Mouse (Mus musculus): ENCODE results near the gene Tepp. TPM values are rescaled to one million over a fixed set of nuclear protein-coding genes. Genes with fewer than 3 reads are reported as not detected.
A peak's percentile ranks its signal among the peaks of the same experiment; 100 is the strongest.

Tepp gene
- polyA plus RNA-seq, 1 experiment from 2014 or later = not detected

DNA sequence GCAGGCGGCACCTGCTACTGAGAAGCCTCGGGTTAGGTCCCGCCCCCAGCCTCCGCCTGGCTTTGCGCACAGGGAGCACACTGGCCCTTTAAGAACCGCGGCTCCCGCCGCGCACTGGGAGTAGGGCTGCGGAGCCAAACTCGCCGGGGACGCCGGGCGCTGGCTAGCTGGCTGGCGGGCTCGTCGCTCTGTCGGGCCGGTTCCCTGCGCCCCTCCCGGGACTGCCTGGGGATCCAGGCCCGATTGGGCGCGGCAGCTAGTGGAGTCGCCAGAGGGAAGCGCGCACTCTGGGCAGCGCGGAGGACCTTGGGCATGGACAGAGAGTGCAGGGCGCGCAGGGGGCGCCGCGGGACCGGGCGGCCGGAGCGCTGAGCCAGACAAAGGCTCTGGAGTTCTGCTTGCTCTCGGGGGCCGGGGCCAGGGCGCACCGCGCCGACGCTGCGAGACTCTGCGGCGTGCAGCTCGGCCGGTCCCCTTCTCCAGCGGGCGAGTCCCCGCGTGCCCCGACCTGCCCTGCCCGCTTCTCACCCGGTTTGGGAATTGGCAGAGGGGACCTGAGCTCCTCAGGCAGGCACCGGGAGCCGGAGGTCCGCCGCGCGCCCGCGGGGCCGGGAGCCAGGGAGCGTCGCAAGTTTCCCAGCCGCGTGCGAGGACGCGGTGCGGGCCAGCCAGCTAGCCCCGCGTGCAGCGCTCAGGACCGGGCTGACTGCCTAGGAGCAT lies 41.9 kb downstream of the Tepp start, which contains the start of gene Mmp15:
Gene Mmp15, plus strand, starts transcription at position 118 of the 720 bp plus-strand sequence.
- Histone ChIP-seq H3K27me3 (replicated peaks) (peaks cover 90% of the 10 kb centered on the region), H3K27ac (no peak within 1 kb of the TSS)
- 1% methylated on average over 80 of the region's 80 CpGs for WGBS (ENCODE audit: insufficient replicate concordance)

DNA sequence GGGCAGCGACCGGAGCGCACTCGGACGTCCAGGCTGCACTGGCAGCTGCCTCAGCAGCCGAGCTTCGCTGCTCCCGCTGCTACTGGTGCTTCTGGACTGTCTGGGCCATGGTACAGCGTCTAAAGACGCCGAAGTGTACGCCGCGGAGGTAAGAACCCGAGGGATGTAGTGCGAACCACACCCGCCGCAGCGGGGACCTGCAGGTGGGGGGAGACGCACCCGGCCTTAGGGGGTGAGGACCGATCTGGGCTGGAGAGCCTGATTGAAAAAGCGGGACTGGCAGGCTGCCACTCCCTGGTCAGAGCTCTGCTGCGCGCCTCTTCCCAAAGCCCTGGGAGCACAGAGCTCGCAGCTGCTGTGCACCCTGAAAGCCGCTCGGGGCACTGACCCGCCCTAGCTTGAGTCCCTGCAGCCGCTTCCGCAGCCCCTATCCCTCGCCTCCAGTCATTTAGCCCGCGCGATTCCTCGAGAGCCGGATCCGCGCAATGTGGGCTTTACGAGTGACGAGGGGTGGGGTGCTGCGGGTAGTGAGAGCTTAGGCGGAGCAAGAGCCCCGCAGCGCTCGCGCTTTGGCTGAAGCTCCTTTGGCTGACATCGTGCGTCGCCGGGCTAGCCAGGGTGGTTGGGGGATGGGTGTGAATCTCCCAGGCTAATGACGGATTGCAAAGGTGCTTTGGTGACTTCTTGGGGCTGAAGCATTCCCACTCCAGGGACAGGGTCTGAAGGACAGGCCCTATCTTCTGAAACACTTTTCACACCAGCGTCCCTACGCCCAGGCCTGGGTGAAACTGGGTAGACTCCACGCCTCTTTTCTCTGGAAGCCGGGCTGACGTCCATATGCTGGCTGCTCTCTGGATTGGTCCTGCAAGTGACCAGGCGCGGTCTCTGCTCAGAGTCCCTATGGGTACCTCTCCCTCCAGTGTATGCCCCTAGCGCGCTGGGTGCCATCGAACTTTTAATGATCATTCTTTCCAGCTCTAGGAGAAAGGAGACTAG lies 42.8 kb downstream of the Tepp start:
- Histone ChIP-seq H3K27me3 (replicated peaks) (peaks cover 86% of the 10 kb centered on the region), H3K4me2 (peak overlapping the region; percentile 71), H3K9ac (peak overlapping the region; percentile 59), H3K4me1 (peaks cover 11% of the 10 kb centered on the region; the same call in 1 of the 2 replicates), H3K27ac (no peak overlapping the region), H3K36me3 (no peaks in the 10 kb centered on the region), H3K9me3 (replicated peaks) (no peaks in the 10 kb centered on the region), H3K4me3 (peak overlapping the region; percentile 54)
- ATAC-seq = no peak
- 4% methylated on average over 62 of the region's 62 CpGs for WGBS (ENCODE audit: insufficient replicate concordance)

More for the DNA sequence above, 41.9 kb downstream of the Tepp start, which contains the start of gene Mmp15:
- H3K4me2 ChIP-seq = peak within 1 kb of the TSS; percentile 71
- H3K36me3 ChIP-seq = no peaks in the 10 kb centered on the region
- peak; percentile 42; the same call in 1 of the 2 replicates for ATAC-seq
- no peaks in the 10 kb centered on the region for H3K9me3 ChIP-seq (replicated peaks)
- peak within 1 kb of the TSS; percentile 59 for H3K9ac ChIP-seq
- H3K4me1 ChIP-seq = peaks cover 10% of the 10 kb centered on the region; the same call in 1 of the 2 replicates
- peak within 1 kb of the TSS; percentile 54 for H3K4me3 ChIP-seq

GRCm38 (mm10) chr8:95354606-95355005 lies 44.2 kb downstream of the Tepp start:
- Histone ChIP-seq H3K36me3 (no peaks in the 10 kb centered on the region), H3K4me3 (no peak overlapping the region), H3K4me1 (peaks cover 25% of the 10 kb centered on the region), H3K4me2 (no peak overlapping the region), H3K27ac (no peak overlapping the region), H3K27me3 (replicated peaks) (peaks cover 72% of the 10 kb centered on the region), H3K9ac (no peak overlapping the region), H3K9me3 (replicated peaks) (no peaks in the 10 kb centered on the region)
- WGBS (ENCODE audit: insufficient replicate concordance) = 66% methylated on average over 2 of the region's 2 CpGs
- ATAC-seq = no peak

DNA sequence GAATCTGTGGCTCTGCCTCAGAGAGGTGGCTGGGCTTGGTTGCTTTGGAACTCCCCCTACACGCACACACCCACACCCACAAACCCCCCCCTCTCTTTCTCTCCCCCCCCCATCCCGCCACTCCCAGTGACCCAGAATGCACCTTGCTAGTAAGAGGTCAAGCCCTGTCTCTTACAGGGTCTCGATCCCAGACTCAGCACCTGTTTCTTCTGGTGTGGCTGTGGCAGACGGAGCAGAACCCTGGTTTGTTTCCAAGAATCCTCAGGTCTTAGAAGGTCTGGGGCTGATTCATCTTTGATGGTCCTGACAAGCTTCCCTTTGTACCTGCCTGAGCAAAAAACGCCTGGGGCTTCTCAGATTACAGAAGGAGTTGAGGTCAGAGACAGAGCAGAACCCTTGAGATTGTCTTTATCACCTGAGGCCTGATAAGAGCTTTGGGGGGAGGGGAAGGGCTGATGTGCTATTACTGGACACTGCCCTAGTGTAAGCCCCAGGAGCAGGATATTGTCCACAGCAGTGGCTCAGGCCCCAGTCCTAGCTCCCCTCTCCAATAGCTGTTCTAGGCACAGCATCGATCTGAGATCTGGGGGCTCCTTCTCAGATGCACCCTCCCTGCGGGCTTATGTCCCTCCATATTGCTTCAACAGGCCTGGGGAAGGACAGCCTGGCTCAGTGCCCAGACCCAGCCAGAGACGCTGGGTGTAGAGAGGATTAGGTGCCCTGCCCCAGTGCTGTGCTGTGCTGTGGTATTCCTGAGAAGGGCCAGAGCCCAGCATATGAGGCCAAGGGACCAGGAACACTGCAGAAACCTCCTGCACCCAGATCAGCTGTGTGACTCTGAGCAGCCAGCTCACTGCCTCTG lies 48.4 kb downstream of the Tepp start:
- no peak overlapping the region for H3K4me3 ChIP-seq
- no peak for ATAC-seq
- H3K4me2 ChIP-seq = no peak overlapping the region
- peaks cover 31% of the 10 kb centered on the region for H3K27me3 ChIP-seq (replicated peaks)
- 50% methylated on average over 8 of the region's 8 CpGs for WGBS (ENCODE audit: insufficient replicate concordance)
- peak overlapping the region; percentile 12; the same call in 1 of the 2 replicates for H3K9ac ChIP-seq
- no peak overlapping the region for H3K27ac ChIP-seq
- H3K36me3 ChIP-seq = no peaks in the 10 kb centered on the region
- H3K9me3 ChIP-seq (replicated peaks) = no peaks in the 10 kb centered on the region
- H3K4me1 ChIP-seq = peaks cover 36% of the 10 kb centered on the region

DNA sequence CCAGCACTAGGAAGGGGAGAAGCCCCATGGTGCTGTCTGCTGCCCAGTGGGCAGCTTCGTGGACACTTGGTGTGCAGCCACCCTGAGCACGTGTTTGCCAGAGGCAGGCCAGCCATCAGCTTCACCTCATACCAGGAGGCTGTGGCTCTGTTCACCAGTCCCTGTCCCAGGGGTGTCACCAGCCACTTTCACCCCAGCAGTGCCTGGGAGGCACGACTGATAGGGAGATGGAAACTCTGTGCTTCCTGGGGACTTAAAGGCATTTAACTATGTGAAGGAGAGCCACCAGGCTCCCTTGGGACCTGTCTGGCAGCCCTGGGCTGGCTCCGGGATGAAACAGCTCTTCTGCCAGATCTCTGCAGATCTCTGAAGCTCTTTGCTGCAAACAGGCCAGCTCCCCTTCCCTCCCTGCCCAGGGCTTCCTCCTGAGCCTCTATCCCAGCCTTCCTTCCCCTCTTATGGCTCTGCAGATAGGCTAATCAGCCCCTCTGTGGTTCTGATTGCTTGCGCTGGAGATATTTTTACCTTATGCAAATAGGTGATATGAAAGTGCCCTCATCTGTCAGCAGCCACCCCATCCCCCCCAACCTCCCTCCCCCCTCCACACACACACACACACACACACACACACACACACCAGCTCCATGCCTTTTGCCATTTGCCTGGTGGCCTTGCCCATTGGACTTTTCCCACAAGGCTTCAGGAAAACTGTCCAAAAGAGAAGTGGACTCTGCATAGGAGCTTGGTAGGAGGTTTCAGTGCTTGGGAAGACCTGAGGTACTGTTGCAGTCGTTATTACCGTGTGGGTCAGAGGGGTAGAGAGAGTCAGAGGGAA lies 50.0 kb downstream of the Tepp start:
- Histone ChIP-seq H3K4me1 (peaks cover 42% of the 10 kb centered on the region), H3K27ac (0 out of 2 replicates have a peak overlapping the region, but pooled peaks have one; percentile 24), H3K36me3 (no peaks in the 10 kb centered on the region), H3K9me3 (replicated peaks) (no peaks in the 10 kb centered on the region), H3K9ac (no peak overlapping the region), H3K4me2 (peak overlapping the region; percentile 39), H3K4me3 (no peak overlapping the region), H3K27me3 (replicated peaks) (peaks cover 14% of the 10 kb centered on the region)
- WGBS (ENCODE audit: insufficient replicate concordance) = 23% methylated on average over 7 of the region's 7 CpGs
- peak; percentile 78 for ATAC-seq

DNA sequence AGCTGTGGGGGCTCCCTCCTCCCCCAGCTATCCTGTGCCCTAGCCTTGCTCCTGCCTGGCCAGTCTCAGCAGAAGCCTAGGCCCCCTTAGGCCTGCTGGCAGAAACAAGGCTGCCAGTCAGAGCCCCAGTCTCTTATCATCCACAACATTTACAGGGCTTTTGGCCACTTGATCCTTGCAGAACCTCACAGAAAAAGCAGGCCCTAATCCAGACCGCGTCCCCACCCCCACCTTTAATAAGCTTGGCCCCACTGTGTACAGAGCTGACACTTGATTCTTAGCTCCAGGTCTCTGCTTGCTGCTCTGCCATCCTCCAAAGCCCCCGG lies 50.6 kb downstream of the Tepp start:
- ATAC-seq = peak; percentile 57
- Histone ChIP-seq H3K4me3 (no peak overlapping the region), H3K27me3 (replicated peaks) (peaks cover 9% of the 10 kb centered on the region), H3K36me3 (no peaks in the 10 kb centered on the region), H3K4me1 (peaks cover 45% of the 10 kb centered on the region), H3K9ac (no peak overlapping the region), H3K9me3 (replicated peaks) (no peaks in the 10 kb centered on the region), H3K4me2 (peak overlapping the region; percentile 39), H3K27ac (0 out of 2 replicates have a peak overlapping the region, but pooled peaks have one; percentile 24)
- WGBS (ENCODE audit: insufficient replicate concordance) = 42% methylated on average over 3 of the region's 3 CpGs

- Histone ChIP-seq H3K27ac (no peak overlapping the region), H3K4me3 (no peak overlapping the region), H3K9ac (no peak overlapping the region), H3K4me1 (peaks cover 56% of the 10 kb centered on the region), H3K36me3 (no peaks in the 10 kb centered on the region), H3K9me3 (replicated peaks) (no peaks in the 10 kb centered on the region), H3K27me3 (replicated peaks) (no peaks in the 10 kb centered on the region), H3K4me2 (no peak overlapping the region)
- WGBS (ENCODE audit: insufficient replicate concordance) = 57% methylated on average over 6 of the region's 6 CpGs
- no peak for ATAC-seq
Measured at GRCm38 (mm10) chr8:95362272-95362671, 51.9 kb downstream of the Tepp start.

- Histone ChIP-seq H3K4me1 (peaks cover 63% of the 10 kb centered on the region), H3K36me3 (no peaks in the 10 kb centered on the region), H3K9ac (no peak overlapping the region), H3K27ac (no peak overlapping the region), H3K27me3 (replicated peaks) (no peaks in the 10 kb centered on the region), H3K9me3 (replicated peaks) (no peaks in the 10 kb centered on the region), H3K4me2 (no peak overlapping the region), H3K4me3 (no peak overlapping the region)
- 85% methylated on average over 2 of the region's 2 CpGs for WGBS (ENCODE audit: insufficient replicate concordance)
- no peak for ATAC-seq
Measured at GRCm38 (mm10) chr8:95363849-95364248, 53.5 kb downstream of the Tepp start.

DNA sequence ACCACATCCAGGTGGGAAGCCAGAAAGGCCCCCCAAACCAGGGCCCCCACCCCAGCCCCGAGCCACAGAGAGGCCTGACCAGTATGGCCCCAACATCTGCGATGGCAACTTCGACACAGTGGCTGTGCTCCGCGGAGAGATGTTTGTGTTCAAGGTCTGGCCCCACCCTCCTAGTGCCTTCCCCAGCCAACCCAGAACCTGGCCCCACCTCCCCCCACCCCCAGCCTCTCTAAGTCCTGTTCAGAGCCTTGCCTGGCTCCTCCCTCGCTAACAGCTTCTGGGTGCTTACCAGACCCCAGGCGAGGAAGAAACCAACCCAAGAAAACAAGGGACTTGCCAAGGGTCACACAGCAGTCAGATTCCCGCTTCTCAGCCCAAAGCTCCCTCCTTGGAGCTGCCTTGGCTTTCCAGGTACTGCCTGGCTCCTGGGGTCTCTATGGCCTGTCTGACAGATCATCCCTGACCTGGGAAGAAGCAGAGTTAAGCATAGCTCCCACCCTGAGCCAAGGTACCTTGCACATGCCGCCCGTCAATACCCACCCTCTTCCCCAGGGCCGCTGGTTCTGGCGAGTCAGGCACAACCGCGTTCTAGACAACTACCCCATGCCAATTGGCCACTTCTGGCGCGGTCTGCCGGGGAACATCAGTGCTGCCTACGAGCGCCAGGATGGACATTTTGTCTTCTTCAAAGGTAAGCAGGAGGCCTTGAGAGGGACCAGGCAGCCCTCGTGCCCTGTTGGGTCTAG lies 59.4 kb downstream of the Tepp start:
- H3K36me3 ChIP-seq = no peaks in the 10 kb centered on the region
- no peaks in the 10 kb centered on the region for H3K9me3 ChIP-seq (replicated peaks)
- 45% methylated on average over 20 of the region's 20 CpGs for WGBS (ENCODE audit: insufficient replicate concordance)
- peaks cover 10% of the 10 kb centered on the region; the same call in 1 of the 2 replicates for H3K27me3 ChIP-seq (replicated peaks)
- H3K4me1 ChIP-seq = peaks cover 46% of the 10 kb centered on the region
- no peak overlapping the region for H3K27ac ChIP-seq
- peak overlapping the region; percentile 27 for H3K4me3 ChIP-seq
- peak; percentile 38 for ATAC-seq
- 0 out of 2 replicates have a peak overlapping the region, but pooled peaks have one; percentile 7 for H3K9ac ChIP-seq
- peak overlapping the region; percentile 56 for H3K4me2 ChIP-seq

- no peak overlapping the region for H3K4me3 ChIP-seq
- peaks cover 17% of the 10 kb centered on the region for H3K27me3 ChIP-seq (replicated peaks)
- H3K4me2 ChIP-seq = no peak overlapping the region
- H3K9me3 ChIP-seq (replicated peaks) = no peaks in the 10 kb centered on the region
- no peak overlapping the region for H3K27ac ChIP-seq
- peaks cover 24% of the 10 kb centered on the region for H3K4me1 ChIP-seq
- ATAC-seq = no peak
- H3K9ac ChIP-seq = no peak overlapping the region
- WGBS (ENCODE audit: insufficient replicate concordance) = 58% methylated on average over 12 of the region's 12 CpGs
- H3K36me3 ChIP-seq = no peaks in the 10 kb centered on the region
Measured at GRCm38 (mm10) chr8:95373389-95374002, 63.1 kb downstream of the Tepp start.
